Mouse (Mus musculus) gastrocnemius, postnatal 25 days (tissue): ENCODE results near the gene Rxrg. TPM values are rescaled to one million over a fixed set of nuclear protein-coding genes. Genes with fewer than 3 reads are reported as not detected.
A peak's percentile ranks its signal among the peaks of the same experiment; 100 is the strongest.

Source experiments
- DNase-seq: peaks from one replicate; pipeline ENCODE4 v3.0.0; 2022
- long read RNA-seq, 2 experiments: library from polyadenylated mRNA; stranded (forward); transcript quantifications; one replicate each; pipeline ENCODE4 v2.0.0; 2021
- total RNA-seq, 2 experiments: library from RNA; stranded (reverse); gene quantifications; 1 replicate in 1 of 2; 2 replicates in 1 of 2; pipeline ENCODE4 v1.2.3; 2021

Gene Rxrg
- total RNA-seq: 10 to 100 TPM; 24.9 to 51.0 TPM
- long read RNA-seq, experiment 1, transcript Rxrg-201 (10 exons, 2,110 nt): minor isoform, 10 of 57 reads
- long read RNA-seq, experiment 1, transcript Rxrg-202 (9 exons, 1,630 nt): major isoform, 33 of 57 reads
- long read RNA-seq, experiment 1, partial matches to known transcripts: 2 of 57 reads
- long read RNA-seq, experiment 1, other reads (novel, unspliced or antisense): 12 of 57 reads
- long read RNA-seq, experiment 2, transcript Rxrg-202 (9 exons, 1,630 nt): major isoform, 27 of 47 reads
- long read RNA-seq, experiment 2, transcript Rxrg-201 (10 exons, 2,110 nt): minor isoform, 15 of 47 reads
- long read RNA-seq, experiment 2, partial matches to known transcripts: 1 of 47 reads
- long read RNA-seq, experiment 2, other reads (novel, unspliced or antisense): 4 of 47 reads

DNA sequence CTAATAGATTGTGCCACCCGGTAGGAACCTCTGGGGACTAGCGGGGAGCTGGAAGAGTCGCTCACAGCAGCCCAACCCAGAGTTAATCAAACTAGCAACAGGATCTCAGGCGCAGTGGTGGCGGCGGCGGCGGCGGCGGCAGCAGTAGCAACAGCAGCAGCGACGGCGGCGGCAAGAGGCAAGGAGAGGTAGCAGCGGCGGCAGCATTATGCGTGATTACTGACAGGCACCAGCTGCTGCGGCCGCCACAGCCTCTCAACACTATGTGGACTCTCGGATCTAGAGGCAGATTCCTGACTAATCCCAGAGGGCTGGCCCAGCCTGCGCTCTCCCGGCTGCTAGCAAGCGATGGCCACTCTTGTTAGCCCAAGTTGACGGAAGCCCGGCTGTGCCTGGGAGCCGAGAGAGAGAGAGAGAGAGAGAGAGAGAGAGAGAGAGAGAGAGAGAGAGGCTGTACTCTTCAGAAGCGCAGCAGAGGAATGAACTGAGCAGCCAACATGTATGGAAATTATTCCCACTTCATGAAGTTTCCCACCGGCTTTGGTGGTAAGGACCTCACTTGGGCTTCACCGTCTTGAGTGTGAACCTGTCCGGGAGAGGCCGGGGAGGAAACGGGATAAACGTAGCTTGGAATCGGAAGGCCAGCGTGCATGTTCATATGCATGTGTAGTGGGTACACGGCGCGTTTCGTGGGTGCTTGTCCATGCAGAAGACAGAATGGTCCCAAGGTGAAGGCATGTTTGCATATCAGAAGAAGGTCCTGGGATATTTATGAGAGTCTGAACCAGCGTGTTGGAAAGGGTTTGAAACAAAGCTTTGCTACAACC is at the start of gene Rxrg:
TSS of gene Rxrg (plus strand) at position 130 of the 827 bp plus-strand sequence.
- DNase-seq: peak; percentile 26

DNA sequence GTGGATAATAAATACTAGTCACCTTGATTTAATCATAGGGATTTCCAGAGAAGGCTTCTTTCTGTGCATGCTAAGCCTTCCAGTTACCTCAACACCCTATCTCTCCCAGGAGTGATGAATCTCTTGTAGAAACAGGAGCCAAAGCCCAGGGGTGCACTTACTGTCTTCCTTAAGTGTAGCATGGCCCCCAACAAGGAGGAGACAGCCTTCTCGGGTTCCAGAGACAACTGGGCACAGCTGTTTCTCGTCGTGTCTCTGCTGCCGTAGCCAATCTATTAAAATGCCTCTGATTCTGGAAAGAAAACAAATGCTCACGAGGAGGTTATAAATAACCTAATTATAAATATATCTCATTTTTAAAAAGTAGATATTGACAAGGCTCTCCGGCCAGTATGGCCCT is 48.9 kb upstream of the Rxrg start:
- no peak for DNase-seq

DNA sequence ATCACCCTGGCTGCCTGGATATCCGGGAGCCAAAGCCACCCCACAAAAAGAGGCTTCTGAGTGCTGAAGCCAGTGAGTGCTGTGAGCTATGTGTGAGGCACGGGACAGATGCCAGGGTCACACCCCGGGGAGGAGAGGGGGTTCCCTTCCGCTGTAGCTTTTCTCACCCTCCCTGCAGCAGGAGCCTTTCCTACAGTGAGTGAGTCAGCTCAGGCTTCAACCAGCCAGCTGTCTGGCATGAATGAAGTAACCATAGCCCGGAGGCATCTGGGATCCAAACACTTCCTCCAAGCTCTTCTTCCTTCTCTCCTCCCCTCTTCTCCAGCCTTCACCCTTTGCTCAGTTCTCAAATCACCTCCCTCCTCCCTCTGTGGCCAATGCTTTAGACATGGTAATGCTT is 46.6 kb upstream of the Rxrg start:
- peak; percentile 32 for DNase-seq

DNA sequence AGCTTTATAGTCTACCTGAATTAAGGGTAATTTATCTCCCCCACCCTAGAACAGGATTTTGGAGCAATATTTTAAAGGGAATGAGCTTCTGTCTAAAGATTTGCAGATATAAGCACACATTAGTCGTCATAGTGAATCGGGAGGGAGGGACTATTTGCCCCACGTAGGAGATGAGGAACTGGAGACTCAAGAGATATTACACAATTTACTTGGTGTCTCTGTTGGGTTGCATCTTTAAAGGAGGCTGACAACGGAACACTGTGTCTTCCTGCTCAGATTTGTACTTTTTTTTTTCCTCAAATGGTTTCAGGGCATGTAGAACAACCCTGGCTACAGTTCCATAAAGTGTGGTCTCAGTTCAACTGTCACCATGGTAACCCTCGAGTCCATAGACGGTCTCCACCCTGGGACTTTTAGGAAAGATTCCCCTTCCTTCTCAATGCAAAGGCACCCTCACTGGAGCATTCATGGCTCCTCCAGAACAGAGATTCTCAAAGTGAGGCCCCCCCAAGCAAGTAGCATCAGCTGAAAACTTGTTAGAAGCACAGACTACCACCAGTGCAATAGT is 44.1 kb upstream of the Rxrg start:
- no peak for DNase-seq

DNA sequence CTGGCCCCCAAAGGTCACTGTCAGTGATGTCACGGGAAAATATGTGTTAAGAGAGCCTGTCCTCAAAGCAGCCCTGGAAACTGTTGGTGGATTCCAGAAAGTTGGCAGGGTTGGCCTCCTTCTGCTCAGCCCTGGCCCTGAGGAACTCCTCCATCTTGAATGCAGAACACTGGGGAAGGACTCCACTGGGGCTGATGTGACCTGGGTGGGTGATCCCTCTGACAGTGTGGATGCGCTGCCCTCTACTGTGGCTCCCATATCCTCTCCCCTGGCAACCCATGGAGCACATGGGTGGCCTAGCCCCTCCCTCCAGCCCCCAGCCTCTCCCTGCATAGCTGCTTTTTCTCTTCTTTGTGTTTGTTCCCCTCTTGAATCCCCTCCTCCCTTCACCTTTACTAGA is 31.6 kb upstream of the Rxrg start:
- DNase-seq: no peak

DNA sequence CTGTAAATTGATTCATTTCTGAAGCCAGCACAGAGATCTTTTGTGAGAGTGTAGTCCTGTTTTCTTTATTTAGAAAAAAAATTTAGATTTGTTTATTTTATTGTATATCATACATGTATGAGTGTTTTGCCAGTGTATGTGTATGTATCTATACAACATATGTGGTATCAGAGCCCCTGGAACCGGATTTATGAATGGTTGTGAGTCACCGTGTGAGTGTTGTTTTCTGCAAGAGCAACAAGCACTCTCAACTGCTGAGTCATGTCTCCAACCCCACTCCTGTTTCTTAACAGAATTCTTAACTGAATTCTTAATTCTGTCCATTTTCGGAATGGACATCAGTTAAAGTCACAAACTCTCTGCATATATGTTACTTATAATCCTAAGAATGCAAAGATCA is 19.1 kb upstream of the Rxrg start:
- DNase-seq: no peak

DNA sequence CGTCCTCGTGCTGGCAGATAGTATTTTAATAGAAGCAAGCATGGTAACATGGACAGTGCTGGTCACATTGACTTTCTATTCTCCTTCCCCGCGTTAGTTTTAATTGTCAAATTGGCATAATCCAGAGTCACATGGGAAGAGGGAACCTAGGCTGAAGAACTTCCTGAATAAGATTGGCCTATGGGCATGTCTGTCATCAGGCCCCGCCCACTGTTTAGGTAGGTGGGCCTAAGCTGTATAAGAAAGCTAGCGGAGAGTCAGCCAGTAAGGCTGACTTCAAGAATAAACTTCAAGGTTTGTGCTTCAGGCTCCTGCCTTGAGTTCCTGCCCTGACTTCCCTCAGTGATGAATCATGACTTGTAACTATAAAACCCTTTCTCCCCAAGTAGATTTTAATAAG is 15.0 kb upstream of the Rxrg start:
- DNase-seq: no peak

DNA sequence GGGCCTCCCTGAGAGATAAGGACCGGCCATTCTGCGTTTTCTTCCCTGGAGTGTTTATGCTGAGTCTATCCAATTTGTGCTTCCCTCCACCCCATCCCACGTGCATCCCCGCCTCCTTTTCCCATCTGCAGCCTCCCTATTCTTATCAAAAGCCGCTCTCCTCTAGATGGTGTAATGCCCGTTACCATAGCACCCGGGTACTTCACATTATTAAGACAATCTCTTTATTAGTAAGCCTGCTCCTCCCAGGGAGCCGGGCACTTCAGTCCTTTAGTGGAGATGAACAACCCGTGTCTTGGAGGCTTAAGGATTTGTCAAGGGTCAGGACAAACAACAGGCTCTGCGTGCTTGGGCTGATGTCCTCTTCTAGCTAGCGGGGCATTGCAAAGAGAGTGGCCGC is 14.3 kb upstream of the Rxrg start:
- no peak for DNase-seq

DNA sequence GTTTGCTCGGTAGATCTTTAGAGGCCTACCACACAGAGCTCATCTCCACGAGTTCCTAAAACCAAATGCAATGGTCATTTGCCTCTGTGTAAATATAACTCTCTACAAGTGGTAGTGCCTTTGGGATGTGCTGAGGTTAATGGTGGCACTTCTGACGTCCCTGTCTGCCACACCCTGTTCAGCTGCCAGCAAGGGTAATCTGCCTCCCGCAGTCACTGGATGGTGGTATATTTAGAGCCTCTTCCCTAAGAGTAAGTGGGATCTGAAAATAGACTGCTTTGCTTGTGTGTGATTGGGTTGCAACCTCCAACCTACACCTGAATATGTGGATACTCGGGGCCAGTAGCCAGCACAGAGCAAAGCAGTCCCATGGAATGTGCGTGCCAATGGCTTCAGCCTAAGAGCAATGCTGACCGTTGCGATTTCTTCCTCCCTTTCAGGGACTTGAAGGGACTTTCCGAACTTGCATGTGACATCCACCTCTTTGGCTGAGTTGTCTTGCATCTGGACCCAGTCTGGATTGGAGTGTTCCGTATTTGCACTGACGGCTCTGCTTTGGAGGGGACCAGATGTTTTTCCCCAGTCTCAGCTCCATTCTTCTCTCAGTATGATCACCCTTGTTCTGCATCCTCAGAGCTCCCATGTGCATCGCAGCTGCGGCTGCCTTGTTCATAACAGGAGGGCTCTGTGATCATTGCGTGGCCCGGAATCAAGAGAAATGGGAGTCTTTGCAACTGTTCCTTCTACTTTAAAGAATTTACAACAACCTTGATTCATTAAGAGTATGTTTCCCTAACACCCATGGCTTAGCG is 9.2 kb upstream of the Rxrg start:
- no peak for DNase-seq

DNA sequence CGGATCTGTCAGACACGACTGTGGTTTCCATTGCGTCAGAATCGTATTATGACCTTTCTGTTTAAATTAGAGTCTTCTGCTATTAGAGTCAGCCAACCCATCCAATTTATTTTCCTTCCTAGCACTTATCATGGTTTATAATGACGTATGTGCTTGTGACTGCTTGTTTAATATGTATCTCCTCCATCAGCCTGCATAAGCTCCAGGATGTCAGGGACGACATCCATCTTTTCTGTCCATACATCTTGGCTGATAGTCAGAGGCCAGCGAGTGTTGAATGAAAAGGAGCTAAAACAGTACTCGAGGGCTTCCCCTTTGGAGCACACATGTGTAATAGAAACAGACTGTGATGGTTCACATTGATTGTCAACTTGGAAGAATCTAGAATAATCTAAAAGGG is 6.0 kb upstream of the Rxrg start:
- no peak for DNase-seq

DNA sequence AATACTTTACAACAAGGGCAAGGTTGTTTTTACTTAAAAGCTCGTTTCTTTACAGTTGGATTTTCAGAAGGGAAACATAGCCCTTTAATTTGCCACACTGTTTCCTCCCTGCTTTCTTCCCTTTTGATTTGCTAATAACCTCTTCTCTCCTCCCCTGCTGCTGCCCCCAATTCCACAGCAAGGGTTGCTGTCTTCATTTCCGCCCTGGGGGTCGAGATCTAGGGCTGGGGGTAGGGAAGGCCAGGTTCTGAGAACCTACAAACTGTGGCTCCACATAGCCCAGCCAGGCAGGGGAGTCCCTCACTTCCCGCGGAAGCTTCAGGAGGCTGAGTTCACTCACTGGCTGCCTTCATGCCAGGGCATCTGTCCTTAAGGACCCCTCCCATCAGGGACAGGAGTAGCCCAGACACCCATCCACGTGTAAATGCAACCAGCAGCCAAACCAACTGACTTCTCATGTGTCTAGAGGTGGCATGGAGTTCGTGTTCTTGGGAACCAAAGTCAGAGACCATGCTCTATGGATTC is 1.1 kb downstream of the Rxrg start:
- DNase-seq: no peak

DNA sequence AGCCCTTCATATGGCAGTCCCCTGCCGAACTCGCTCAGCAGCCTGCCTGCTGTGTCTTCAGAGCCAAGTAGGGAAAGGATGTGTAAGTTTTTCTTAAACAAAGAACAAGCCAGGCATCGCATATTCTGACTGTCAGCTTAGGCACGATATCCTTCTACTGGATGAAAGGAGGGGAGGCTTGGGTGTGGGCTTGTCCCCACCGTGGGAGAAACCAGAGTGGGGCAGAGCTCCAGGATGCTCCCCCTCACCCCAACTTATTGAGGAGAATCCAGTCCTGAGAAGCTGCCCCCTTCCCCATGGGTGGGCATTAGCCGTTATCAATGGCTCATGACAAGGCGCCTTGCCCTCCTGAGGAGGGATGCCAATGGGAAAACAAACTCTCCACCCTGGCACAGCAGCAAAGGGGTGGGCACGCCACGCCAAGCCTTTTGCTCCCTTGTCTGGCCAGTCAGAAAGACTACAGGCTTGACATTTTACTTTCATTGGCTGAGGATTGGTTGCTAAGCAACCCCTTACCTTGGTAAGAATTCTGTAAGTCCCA is 10.1 kb downstream of the Rxrg start:
- DNase-seq: no peak

DNA sequence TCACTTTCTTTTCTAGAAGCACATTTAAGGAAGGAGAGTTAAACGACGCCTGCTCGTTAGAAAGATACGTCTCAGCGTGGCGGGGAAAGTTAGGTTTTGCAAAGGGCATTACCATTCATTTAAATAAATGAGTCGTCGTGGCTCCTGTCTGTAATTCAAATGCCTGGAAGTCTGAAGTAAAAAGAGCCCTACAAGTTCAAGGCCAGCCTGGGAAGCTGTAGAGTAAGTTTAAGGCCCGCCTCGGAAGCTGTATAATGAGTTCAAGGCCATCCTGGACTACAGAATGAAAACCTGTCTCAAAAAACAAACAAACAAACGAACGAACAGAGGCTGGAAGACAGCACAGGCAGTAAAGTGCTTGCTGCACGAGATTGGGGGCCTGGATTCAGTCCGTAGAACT is 18.9 kb downstream of the Rxrg start:
- no peak for DNase-seq

DNA sequence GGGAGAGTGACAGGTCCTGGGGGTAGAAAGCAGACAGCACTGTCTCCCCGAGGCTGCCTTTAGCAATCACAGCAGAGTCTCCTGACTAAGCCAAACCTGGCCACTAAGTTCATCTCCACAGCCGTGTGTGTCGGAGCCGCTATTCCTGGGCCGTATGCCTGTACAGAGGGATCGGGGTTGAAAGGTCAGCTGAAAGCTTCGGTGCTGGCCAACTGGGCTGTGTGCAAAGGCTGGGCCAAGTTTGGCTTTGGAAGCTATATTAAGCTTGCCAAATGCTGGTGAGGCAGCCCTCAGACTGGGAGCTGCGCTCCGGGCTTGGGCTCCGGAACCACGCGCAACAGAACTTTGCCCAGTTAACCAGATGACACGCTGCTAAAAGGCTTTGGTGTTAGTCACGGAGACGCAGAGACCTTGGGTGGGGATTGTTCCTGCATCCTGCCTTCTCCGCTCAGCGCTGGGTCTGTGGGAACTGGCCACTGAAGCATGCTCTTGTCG is 19.9 kb downstream of the Rxrg start:
- peak; percentile 85 for DNase-seq

DNA sequence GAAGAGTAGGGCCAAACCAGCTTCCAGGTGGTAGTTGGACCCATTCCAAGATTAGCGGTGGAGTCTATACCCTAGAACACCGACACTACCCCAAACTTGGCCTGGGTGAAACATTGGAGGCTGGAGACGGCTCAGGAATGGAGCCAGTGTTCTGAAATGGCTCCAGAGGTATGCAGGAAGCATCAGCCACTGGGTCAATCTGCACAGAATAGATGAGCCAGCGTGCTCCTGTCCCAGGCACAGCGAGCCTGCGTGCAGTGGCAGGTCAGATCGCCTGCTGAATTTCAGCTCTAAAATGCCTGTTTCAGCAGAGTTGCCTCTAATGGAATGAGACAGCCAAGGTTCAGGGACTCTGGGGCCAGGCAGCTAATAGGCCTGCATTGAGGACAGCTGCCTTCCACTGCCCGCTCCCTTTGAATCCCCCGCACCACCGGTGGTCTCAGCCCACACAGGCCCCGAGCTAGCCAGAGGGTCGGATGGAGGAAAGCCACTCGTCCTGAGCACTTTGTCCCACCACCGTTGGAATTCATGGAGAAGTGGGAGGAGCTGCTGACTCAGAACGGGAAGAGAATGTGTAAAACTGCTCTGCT is 22.1 kb downstream of the Rxrg start:
- DNase-seq: no peak

DNA sequence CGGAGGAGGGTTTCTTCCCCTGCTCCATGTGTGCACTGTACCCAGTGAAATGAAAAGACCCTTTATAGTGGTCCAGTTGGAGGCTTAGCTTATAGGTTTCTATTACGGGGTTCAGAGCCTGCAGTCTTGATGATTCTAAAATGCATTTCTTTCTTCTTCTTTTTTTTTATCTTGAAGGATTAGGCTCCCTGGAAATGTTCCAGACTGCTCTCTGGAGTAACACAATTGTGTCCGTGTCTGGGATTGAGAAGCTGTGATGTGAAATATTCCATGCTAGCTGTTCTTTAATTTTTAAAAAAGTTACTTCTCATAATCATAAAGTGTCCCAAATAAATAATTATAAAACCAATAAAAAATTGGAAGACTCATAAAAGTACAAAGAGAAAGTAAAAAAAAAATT is 26.9 kb downstream of the Rxrg start:
- no peak for DNase-seq

DNA sequence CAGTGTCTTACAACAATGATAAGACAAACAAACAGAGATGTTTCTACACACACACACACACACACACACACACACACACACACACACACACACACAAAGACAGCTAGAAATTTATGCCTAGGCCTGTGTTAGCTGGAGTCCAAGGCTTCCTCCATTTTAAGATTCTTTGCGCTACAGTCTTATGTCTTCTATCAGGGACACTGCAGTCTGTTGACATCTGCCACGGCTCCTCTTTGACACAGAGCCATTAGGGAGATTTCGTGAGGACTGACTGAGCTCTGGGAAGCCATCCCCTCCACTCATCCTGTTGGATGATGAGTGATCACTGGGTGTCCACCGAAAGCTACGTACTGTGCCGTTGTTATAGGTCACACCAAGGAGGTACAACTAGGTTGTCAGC is 33.6 kb downstream of the Rxrg start:
- DNase-seq: no peak

DNA sequence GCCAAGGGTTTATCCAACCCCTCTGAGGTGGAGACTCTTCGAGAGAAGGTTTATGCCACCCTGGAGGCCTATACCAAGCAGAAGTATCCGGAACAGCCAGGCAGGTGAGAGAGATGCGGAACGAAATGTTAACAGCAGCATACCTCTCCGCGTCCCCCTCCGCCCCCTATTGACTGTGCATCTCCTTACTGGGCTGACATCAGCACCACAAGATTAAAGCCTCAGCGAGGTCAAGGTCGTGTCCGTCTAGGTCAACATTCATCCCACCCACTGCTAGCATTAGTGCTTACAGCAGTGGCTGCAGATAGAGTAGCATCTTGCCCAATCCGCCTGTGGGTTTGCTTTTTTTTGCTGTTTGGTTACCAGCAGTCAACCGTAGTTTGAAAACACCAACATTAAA is 37.5 kb downstream of the Rxrg start:
- DNase-seq: no peak

DNA sequence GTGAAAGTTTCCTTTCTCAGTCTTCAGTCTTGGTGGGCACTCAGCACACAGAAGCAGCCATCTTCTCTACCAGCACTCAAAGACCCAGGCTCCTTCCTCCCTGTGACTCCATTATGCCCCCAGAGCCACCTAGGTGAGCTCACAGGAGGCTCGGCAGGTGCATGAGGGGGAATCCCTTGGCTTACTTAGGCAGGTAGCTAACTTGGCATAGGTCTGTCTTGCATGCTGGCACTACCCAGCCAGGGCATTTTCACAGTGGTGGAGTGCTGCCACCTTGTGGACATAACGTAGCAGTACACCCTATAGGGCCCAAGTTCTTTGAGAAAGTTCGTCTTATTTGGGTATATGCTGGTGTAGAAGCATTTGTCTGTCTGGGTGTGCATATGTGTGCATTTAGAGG is 38.8 kb downstream of the Rxrg start:
- no peak for DNase-seq

DNA sequence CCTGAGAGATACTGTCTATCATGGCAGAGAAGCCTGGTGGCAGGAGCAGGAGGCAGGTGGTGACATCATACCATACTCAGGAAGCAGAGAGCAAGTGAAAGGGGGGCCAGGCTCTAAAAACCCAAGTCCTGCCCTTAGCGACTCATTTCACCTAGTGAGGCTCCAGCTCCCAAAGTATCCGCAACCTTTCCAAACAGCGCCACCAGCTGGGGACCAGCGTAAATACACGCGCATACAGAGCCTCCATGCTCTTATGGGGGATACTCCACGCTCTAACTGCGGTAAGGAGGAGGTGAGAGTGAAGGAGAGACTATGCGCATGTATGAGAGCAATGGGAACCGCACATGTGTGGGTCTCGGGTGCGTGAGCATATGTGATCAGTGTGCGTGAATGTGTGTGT is 39.9 kb downstream of the Rxrg start:
- DNase-seq: no peak

DNA sequence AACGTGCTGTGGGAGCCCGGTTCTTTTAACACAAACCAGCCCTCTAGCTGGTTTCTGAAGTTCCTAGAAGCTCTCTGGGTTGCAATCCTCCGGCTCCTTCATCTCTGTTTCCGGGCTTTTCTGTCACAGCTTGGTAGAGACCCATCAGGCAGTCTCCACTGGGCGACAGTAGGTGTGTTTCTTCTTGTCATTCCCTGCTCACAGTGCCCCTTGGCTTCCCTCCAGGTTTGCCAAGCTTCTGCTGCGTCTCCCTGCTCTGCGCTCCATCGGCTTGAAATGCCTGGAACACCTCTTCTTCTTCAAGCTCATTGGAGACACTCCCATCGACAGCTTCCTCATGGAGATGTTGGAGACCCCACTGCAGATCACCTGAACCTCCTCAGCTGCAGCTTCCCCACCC is 40.7 kb downstream of the Rxrg start:
- no peak for DNase-seq
